Mouse (Mus musculus) CD4-positive helper T cell, adult 2 months (primary cell): Measurements from ENCODE around the gene Cacna1e.

Experiments
- DNase-seq: peaks from one replicate; pipeline ENCODE4 v3.0.0-alpha.2; 2012; ENCODE audit warnings: low read depth, missing footprints, low spot score

Cacna1e gene

DNA sequence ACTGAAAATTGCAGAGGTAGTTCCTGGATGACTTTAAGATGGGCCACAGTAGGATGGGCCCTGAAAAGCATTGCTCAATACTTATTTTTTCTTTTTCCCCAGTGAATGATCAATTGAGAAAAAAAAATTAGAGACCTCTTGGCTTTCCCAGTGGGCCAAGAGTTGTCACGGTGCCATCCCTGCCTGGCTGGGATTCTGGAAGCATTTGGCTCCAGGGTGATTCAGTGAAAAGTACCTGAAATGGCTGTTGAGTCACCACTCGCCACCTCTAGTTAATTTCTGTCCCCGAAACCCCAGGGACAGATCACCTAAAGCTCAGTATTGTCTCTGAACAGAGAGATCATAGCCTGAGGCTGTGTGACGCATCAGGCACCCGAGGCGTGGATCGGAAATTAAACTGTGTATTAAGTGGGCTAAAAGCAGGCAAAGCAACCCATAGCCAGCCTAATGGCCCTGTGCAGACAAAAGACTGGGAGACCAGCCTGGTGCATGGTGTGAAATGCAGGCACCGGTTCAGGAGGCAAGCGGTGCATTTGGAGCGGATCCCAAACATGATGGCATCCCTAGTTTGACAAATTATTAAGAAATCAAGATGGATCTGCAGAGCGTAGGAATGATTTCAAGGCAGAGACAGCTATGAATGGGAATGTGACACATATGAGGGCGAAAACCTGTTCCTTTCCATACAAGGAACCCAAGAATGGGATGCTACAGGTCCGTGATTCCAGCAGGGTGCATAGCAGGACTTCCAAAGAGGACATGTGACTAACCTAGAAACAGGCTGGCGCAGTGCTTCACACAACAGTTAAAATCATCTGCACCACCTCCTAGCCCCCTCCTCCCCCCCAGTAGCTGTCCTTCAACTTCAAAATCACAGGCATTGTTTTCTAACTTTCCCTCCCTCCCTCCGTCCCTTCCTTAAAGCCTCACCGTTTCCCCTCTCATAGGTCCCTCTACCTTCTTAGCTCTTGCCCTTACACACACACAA is 261.3 kb downstream of the Cacna1e start:
- DNase-seq: no peak

DNA sequence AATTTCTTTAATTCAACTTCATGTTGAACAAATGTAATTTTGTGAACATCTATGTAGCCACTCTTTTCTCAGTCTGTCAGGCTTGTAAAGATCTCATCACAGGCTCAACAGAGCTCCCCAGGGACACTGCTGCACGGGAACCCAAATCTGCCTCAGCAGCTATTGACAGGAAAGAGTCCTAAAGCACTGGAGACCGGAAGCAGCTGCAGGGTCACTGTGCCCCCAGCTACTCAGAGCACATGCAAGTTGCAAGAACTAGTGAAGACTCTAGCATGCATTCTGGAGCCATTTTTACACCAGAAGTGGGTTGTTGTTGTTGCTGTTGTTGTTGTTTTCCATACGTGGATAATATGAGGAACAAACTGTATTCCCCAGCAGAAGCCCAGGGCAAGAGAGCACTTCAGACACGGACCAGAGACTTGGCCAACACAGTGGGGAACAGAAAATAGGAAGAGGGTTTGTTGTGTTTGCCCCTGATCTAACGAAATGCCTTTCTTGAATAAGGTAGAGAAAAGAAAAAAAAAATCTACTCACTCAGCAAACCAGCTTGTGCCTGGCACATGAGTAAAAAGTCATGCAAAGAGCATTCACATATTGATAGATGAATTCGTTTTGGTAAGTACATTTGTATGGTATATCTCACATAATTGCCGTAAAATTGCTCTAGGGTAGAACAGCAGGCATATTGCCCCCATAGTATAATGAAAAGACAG is 266.4 kb downstream of the Cacna1e start:
- no peak for DNase-seq

DNA sequence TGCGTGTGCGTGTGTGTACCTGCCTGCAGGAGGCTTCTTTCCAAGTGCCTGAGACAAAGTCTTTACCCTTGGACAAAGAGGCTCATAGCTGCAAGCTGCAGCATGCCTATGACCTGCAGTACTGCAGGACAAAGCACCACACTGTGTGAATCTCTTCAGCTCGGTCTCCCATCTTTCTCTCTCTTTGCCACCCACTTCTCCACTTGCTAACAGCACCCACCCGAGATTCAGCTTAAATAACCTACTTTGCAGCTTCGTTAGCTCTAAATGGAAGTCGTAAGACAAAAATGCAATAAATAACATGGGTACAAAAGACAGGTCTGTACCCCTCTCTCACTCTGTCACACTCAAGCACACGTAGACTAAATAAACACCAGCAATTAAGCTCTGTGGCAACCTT is 268.5 kb downstream of the Cacna1e start:
- no peak for DNase-seq

DNA sequence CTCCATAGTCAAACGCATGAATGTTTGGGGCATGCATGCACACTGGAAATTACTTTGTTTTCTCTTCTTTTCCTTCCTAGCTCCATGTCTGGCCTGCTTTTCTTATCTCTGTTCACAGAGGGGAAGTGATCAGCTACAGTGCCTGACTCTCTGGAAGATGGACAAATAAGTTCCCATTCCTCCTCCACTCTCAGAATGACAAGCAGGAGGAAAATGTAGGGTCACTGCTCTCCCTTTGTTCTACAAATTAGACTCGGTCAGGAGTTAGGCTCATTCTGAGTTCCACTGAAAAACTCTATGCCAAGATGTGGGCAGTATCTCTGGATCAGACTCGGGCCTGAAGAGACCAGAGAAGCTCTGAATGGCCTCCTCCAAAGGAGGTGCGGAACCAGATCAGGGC is 275.8 kb downstream of the Cacna1e start:
- DNase-seq: no peak

DNA sequence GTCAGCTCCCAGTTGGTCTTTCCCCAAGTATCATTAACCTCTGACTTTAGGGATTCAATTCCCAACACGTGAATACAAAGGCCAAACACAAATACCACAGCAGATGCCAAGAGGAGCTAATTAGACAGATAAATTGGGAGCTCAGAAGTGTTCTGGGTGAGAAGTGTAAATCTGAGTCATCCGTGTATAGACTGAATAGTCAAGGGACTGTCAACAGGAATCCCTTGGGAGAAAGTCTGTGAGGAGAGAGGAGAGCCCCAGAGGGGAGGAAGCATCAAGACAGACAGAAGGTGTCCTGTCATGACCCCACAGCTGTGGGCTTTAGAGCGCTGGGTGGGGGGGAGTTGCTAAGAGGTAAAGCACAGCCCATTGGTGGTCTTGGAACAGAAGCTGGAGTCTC is 276.9 kb downstream of the Cacna1e start:
- DNase-seq: no peak

DNA sequence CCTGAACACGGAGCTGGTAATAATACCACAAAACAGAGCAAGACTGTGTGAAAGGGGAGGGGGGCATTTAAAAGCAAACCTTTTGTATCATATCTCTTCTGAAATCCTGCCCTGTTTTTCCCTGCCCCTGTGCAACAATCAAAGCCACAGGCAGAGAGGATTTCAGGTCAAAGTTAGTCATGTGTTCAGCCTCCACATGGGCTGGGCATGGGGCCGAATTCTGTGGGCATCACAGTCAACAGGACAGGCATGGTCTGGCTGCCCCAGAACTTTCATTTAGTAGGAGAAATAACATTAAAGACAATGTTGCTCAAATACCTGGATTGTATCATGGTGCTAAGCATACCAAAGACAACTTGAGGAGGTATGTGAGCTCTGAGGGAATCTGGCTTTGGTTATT is 278.7 kb downstream of the Cacna1e start:
- no peak for DNase-seq

- DNase-seq: no peak
These were observed 280.5 kb downstream of the Cacna1e start for GRCm38 (mm10) chr1:154603781-154604180.

DNA sequence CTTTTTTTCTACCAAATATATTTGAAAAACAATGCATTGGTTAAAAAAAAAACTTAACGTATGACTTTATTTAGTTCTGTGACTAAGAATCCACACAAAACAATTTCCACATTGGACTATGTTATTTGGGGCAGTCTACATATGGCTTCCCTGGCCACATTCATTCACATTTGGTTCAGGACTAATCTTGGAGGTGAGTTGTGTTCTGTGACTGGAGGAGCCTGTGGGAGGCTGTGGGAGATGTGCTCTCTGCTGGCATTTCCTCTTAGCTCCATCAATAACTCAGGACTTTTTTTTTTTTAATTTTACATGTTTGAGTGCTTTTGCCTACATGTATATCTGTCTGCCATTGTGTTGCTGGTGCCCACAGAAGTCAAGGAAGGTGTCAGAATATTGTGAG is 281.8 kb downstream of the Cacna1e start:
- no peak for DNase-seq

- DNase-seq: no peak
These were observed 301.8 kb downstream of the Cacna1e start for GRCm38 (mm10) chr1:154582516-154582915.

DNA sequence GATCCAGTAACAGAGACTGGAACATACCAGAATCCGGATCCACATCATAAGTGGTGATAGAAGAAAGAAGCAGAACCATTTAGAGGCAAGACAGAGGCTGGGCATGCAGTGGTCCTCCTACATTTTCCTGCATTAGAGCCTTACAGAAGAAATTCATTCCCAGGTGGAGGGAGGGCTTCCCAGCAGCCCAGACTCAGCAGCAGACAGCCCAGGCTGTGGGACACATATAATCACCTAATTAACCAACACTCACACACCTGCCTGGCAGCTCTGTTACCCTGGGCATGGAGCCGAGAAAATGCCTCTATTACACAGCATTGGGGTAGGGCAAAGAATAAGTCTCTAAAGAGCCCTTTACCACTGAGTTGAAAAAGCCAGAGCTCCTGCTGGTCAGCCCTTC is 304.4 kb downstream of the Cacna1e start:
- DNase-seq: no peak

GRCm38 (mm10) chr1:154578748-154579147 is 305.6 kb downstream of the Cacna1e start:
- no peak for DNase-seq

DNA sequence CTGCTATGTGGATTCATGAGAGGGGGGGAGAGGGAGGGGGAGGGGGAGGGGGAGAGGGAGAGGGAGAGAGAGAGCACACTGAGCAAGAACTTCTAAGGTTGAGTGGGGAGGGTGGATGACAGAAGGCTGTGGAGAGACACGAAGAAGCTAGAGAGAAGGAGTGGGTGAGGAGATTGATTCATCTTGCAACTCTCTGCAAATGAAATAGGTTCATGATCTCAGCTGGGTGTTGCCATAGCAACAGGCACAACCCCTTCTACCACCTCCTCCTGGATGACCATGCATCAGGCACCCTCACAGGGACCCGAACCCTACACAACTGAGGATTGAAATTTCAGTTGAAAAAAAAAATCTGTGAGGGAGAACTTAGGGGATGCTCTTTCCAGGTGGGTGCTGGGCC is 307.9 kb downstream of the Cacna1e start:
- DNase-seq: no peak

DNA sequence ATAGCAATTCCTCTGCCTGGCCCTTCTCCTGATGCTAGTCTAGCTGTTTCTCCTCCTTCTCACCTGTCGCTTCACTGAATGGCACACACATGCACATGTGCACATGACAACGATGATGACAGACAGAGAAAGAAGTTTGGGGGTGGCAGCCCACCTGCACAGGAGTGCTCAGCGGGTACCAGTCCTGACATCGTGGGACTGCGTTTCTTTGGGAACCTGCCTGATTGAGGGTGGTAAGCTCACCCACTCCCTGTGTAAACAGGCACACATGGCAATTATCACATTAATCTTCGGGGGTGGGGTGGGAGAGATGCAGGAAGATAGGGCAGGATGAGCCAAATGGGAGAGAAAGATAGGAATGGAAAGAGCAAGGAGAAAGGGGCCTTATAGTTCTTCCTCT is 318.3 kb downstream of the Cacna1e start:
- no peak for DNase-seq

- no peak for DNase-seq
These were observed 328.5 kb downstream of the Cacna1e start for GRCm38 (mm10) chr1:154555811-154556210.

DNA sequence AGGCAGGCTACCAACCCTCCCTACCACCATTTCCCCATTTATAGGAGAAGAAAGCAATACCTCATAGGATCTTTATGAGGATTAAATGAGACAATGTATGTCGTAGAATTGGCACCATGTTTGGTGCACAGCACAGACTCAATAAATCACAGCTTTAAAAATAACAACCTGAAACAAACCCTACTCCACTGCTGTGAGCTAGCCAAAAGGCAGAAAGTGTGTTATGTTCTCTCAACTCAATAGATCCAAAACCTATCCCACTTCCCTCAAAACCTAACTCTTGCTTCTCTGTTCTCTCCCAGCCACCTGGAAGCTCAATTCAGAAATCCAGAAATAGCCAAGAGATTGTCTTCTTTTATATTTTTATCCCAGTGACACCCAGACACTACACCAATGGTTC is 331.2 kb downstream of the Cacna1e start:
- DNase-seq: no peak

- no peak for DNase-seq
These were observed 346.9 kb downstream of the Cacna1e start for GRCm38 (mm10) chr1:154537445-154537844.

DNA sequence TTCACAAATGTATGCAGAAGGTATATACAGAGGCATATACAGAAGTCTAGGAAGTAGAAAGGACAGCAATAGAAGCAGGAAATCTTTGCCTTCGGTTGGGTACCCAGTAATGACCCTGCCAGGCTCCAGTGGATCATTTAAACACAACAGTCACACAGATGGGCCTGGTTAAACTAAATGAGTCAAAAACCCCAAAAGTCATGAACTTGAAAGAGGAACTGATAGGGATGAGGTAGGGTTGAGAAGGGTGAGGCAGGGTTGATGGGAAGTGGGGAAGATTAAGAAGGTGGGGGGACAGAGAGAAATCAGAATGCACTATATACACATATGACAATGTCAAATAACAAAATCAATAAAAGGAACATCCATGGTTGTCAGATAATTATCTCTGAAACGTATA is 347.5 kb downstream of the Cacna1e start:
- no peak for DNase-seq

DNA sequence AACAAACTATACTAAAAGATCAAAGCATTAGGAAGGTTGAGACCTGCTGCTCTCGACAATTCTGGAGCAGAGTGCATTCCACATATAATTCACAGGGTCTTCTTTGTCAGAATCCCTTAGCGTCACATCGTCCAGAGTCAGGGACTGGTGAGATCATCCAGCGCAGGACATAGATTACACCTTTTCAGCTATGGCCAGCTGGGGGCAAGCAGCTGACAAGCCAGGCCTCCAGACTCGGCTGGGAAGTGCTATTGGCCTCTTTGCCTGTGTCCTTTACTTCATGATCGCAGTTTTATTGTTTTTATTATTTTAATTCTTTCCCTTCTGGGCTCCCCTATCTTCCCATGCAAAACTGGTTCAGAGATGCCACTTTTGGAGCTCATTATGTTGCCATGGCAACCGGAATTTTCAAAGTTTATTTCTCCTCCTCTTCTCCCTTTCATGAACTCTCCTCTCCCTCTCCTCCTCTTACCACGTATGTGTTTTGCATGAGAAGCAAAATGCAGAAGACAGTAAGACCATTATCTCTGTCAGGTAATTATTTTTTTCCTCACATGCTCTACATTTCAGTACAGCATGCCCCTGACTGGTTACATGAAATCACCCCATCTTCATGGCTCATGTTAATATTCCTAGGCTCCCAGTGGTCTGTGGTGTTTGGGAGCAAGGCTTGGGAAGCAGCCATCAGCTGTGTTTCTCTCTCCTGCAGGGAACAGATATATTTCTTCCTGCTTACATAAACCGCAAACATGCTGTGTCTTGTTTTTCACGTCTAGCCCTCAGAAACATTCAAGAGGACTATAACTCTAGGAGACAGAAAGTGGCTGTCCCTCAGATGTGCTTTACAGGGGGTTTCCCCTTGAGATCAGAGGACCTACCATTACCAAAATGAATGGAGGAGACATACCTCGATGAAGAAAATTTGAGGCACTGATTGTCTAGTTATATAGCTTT is 351.0 kb downstream of the Cacna1e start:
- DNase-seq: no peak

DNA sequence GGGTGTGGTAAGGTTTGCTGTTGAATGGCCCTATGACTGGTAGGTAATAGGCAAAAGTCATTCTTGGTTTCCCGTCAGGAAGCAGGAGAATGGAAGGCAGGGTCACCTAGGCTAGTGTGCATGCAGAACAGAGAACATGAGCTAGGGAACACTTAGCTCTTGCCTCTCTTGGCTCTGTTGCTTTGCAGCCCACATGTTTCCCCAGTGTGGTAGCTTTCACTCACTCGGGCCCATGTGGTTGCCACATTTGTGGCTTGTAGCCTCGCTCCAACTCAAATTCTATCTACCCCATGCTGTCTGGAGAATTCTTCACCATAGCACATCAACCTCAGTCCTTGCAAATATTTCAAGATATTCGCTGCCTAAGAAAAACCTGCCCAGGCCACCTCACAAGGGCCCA is 354.6 kb downstream of the Cacna1e start:
- DNase-seq: no peak

DNA sequence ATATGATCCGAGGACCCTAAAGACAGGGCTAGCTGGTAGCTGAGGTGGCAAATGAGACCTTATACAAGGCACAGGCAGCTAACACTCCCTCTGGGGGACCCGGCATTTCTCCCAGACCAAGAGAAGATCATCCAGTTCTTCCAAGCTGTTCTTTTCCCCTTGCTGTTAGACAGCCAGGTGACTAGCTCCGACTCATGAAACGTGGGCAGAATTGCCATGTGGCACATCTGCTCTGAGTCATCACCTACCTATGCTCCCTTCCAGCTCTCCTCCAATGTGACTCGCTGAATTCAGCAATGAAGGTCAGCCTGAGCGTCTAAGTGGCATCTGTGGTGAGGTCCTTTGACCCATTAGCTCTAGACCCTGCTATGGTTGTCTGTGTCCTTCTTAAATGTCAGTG is 355.5 kb downstream of the Cacna1e start:
- DNase-seq: no peak

- DNase-seq: no peak
These were observed 363.6 kb downstream of the Cacna1e start for GRCm38 (mm10) chr1:154520715-154521114.

DNA sequence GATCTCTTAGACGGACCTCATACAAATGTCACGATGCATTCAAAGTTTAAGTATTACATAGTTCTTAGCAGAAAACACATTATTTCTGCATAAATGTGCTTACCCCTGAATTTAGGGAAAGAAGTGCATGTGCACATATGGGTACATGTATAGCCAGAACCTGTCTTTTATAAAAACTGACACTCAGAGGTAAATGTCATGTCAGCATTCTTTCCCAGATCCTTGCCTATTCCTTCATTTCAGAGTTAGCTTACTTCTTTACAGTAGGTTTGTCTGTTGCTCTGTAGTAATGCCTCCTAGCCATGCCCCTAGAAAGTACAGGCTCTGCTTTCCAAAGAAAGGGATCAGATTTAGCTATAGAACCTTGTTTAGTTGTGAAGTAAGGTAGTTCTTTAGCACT is 369.0 kb downstream of the Cacna1e start:
- no peak for DNase-seq
